Mouse (Mus musculus) thymus, adult 2 months (tissue): ENCODE measurements around the gene Supt20.

Source experiments
- CTCF ChIP-seq: fragments of 200-500 bp; IDR thresholded peaks from 2 replicates; pipeline ENCODE4 v1.5.1; 2012; ENCODE audit warnings: mild to moderate bottlenecking, control low read depth, low read length, moderate library complexity, borderline replicate concordance; ENCODE audit not compliant: control insufficient read depth, poor library complexity, insufficient read depth; ENCODE audit errors: extremely low read depth
- POLR2A ChIP-seq: fragments of 200-500 bp; IDR thresholded peaks from 2 replicates; pipeline ENCODE4 v1.6.1; 2012; ENCODE audit warnings: mild to moderate bottlenecking, low read length, control low read depth, moderate library complexity; ENCODE audit not compliant: control insufficient read depth, poor library complexity, insufficient read depth; ENCODE audit errors: extremely low read depth

- TF ChIP-seq CTCF = no peak
- TF ChIP-seq POLR2A = no peak
Observed at GRCm38 (mm10) chr3:54708972-54709371, 16.4 kb downstream of the Supt20 start.
